Mouse (Mus musculus) megakaryocyte-erythroid progenitor cell, adult 5-6 weeks (primary cell): ENCODE measurements around the gene Pik3cg. TPM values are rescaled to one million over a fixed set of nuclear protein-coding genes. Genes with fewer than 3 reads are reported as not detected.

ENCODE experiments used
- ATAC-seq: replicated peaks from 2 replicates; pipeline ENCODE4 v1.8.0; 2016; ENCODE audit warnings: mild to moderate bottlenecking, inconsistent platforms; ENCODE audit not compliant: severe bottlenecking, poor library complexity, low FRiP score, low TSS enrichment
- total RNA-seq, 2 experiments: library from RNA; stranded (forward) in 1 of 2; stranded (reverse) in 1 of 2; fragments of 200-1000, 215-1000 nt in 1 of 2; fragments of >200 nt in 1 of 2; fragmentation: Nextera tagmentation in 1 of 2; gene quantifications; 2 replicates each; pipeline ENCODE4 v1.2.3; 2014 to 2017

The Pik3cg gene
- total RNA-seq, 2 experiments from 2014 or later = 12.0 to 14.2 TPM

DNA sequence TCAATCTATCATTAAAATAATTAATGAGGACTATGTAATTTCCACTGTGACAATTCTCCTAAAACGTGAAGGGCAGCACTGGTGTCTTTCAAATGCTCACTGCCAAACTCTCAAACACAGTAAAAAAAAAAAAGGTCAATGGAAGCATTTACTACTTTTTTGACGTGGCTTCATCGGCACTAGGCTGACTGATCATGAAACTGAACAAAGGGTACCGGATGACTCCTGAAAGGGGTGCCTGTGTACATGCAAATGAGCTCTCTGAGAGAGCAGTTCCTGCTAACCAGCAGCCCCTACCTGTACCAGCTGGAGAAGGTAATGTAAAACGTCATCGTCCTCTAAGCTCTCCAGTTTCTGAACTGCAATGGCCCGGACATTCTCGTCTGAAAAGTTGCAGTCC is 4.8 kb downstream of the Pik3cg start:
- no peak for ATAC-seq

DNA sequence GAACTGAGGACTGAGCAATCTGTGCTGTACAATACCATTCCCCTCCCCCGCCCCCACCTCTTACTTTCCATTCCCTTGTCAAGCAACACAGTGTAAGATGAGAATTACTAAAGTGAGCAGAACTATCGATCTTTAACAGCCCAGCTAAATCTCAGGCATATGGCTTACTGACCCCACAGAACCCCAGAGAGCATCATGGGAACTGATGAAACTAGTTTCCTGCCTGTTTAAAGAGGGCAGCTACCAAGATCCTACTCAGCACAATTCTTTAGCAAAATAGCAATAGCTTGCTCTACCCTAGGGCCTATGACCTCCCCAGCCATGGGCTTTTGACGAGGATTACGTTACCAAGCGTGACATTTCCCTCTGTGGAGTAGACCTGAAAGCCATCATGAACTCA is 5.9 kb downstream of the Pik3cg start:
- no peak for ATAC-seq

DNA sequence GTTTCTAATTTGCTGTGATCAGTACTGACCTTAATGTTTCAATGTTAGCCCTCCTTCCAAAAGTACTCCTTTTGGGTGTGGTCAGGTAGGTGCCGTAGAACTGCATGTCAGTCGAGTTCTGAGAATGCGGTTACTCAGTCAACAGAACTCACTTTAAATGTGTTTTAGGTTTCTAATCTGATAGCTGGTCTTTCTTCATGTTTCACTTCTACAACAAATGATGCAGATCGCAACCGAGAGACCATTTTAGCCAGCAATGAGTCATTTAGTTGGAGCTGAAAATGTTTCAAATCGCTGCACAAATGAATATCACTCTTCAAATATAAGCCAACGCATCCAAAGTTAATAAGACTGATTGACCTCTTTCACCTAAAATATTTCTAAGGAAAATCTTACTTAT is 6.5 kb downstream of the Pik3cg start:
- ATAC-seq = no peak

DNA sequence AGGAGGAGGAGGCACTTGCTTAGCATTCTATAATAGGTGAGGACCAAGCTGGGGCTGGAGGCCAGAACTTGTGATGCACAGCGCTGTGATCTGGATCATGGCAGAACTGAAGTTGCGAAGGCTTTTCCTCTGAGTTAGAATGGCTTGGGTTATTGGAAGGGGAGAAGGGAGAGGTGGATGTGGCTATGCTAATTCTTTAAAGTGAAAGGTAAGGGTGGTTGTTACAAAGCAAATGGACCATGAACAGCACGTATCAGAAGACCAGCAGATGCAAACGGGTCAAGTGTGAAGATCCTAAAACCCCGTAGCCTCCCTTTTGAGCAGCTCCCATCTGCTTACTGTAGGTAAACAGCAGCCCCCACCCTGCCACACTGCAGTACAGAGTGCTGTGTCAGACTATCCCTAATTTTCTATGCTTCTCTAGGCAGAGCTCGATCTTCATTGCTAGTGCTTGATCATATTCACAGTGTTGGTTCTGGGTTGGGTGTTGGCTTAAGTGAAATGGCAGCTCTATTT is 7.3 kb downstream of the Pik3cg start:
- no peak for ATAC-seq

DNA sequence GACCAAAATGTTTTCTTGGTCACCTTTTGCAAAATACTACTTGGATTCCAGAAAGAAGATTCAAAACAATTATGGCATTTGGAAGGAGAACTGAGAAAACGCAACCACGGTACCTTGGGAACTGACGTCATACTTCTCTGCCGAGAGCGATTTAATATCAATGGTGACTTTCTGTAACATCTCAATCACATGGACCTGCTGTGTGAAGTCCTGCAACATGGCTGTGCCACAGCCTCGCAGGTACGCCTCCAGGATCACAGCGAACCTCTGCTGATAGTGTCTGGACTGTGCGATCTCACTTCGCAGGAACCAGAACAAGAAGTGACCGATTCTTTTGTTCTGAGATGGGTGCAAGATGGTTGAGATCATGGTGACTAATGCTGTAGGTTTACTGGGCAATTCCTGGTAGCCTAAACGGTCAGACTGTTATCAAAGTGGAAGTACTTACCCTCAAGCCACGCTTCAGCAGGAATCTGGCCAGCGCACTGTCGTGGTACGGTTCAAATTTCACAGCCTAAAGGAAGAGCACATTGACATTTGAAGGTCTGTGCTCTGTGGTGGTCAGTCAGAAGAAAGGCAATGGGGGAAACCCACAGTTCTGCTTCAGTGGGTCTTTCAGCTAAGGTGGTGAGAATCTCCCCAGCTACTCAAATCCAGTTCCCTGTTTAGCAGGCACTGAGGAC is 7.9 kb downstream of the Pik3cg start:
- no peak for ATAC-seq

DNA sequence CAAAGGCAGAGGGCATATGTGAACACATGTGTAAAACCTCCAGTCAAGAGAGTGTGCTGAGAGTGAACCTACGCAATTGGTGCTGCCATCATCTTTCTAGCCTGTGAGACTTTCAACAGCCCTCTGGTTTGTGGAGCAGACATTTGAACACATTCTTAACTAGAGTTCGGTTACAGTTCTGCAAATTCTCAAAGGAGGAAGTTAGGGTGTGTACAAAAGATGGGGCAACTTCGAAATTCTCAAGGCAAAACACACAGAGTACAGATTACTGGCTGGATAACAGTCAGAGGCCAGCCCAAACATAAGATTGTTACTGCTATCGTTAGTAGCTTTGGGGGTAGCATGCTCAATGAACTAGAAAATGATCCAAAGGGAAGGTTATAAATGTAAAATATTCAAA is 9.0 kb downstream of the Pik3cg start:
- ATAC-seq = no peak

DNA sequence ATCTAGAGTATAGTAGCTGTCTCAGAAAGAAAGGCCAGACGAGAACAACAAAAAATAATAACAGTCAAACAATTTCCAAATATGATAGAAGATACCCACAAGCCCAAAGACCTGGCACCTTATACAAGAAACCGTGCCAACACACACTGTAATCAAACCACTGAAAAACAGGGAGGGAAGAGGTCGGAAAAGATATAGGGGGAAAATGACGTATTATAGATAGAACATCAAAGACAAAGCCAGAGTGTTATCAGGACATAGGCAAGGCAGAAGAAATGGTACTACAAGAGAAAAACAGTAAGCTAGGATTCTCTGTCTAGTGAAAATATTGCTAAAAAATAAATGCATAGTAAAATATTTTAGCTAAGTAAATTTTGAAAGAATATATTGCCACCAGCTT is 10.4 kb downstream of the Pik3cg start:
- ATAC-seq = peak; percentile 75

DNA sequence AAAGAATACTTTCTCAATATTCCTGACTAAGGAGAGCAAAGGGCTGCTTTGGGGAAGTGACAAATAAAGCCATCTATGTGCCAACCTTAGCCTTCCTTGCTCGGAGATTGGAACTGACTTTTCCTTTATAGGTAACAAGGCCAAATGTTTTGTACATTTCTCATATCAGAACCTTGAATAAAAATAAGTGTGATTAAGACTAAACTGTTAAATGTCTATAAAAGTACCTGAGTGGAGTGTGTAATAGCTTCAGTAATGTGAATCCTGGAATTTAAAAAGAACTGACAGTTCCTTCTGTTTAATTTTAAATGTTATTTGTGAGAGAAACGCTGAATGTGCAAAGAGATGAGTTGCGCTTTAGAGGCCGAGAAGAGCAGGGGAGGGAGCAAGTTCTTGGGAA is 13.5 kb downstream of the Pik3cg start:
- no peak for ATAC-seq

DNA sequence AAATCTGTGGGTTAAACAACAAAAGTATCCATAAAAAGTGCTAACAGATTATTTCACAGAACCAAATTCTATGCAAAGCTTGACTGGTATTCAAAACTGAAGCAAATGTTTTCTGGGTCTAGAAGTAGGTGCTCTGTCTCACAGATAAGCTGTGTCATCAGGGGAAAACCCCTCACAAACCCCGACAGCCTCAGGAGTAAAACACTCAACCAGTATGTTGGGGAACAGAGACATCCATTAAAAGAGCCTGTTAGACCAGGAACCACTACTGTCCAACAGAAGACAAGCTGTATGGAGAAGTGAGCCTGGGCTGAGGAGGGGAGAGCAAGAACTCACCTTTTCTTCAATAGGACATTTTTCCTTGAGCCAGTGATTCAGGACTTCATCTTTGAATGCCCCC is 14.1 kb downstream of the Pik3cg start:
- no peak for ATAC-seq

DNA sequence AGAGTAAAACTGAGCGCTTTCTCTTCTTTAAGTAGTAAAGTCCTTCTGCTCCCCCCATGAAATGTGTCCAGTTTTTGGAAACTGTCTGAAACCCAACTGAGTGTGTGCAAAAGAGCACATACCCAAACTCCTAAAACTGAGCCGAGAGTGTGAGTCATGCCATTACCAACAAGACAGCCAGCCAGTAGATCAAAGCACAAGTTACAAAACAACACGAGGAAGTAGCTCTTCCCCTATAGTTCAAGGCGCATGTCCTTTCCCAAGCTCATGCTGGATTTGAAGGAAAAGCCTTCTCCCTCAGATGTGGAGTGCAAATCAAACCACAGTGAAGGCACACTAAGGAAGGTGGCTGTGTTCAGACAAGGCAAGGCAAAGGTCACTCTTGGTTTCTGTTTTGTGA is 17.5 kb downstream of the Pik3cg start:
- ATAC-seq = no peak

DNA sequence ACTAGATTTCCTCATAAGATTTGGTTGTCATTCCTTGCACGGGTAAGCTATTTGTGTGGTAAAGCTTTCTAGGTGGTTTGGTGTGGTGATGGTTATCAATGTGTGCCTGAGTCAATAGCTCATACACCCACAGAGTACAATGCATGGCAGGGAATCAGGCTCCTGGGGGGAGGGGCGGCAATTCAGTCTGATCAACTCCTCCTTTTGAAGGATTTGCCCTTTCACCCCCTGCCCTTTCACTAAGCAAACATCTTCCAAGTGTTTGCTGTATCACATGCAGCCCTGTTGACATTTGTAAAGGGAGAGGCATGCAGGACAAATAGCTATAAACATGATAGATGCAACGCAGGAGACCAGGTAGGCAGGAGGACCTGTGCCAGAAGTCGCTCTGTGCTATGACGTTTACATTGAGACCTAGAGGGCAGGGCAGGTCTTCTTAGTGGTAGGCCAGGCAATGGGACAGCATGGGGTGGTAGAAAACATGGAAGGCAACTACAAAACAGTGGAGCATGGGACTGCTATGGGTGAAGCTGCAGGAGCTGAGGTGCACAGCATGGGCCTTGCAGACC is 20.7 kb downstream of the Pik3cg start:
- ATAC-seq = no peak

DNA sequence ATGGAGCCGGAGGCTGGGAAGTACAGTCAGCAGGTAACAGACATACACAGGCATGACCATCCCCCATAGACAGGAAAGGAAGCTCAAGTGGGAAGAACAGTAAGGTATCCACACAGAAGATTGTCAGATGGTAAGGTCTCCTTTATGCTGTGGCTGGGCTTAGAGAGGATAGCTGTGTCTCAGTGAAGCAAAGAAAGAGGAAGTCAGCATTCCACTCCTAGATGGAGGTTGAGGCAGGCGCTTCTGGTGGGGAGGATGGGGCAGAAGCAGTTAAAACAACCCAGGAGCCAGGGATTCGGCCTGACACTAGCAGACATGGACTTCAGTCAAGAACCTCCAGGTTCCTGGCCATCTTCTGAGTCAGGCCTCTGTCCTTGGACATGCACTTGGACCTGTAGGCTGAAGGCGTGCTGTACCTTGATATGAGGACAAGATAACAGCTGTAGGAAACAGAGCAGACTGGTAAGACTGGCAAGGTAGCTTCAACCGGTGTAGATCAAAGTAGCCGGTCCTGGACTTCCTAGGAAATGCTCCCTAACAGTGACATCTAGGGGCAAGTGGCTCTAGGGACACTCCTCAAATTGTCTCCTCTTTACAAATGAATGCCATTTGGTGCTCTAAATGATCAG is 21.7 kb downstream of the Pik3cg start:
- ATAC-seq = no peak

DNA sequence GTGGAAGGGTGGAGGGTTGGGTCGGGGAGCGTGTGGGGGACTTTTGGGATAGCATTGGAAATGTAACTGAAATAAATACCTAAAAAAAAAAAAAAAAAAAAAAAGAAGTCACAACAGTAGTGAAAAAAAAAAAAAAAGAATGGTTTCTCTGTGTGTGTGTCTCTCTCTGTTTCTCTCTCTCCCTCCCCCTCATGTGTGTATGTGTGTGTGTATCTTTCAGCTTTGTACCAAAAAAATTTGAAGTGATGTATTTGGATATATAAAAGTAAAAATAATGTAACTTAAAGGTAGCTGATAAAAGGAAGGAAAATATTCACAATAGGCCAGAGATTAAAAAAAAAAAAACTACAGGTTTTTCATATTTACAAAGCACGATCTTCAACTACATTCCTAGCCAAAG is 23.6 kb downstream of the Pik3cg start:
- no peak for ATAC-seq

DNA sequence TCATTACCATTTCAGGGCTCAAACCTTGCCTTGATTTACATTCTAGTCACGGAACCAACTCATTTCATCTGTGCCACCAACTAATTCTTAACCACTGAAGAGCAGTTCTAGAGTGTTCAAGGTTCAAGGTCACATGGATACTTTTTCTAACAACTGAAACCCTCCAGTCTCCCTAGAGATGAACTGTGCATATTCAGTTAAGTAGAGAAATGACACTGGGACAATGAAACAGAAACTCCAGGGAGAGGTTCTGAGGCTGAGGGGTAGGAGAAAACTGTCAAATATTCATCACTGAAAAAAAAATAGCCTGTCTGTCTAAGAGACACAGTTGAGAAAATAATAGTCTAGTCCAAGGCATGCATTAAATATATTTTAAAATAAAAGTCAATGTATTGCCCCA is 24.9 kb downstream of the Pik3cg start:
- no peak for ATAC-seq

DNA sequence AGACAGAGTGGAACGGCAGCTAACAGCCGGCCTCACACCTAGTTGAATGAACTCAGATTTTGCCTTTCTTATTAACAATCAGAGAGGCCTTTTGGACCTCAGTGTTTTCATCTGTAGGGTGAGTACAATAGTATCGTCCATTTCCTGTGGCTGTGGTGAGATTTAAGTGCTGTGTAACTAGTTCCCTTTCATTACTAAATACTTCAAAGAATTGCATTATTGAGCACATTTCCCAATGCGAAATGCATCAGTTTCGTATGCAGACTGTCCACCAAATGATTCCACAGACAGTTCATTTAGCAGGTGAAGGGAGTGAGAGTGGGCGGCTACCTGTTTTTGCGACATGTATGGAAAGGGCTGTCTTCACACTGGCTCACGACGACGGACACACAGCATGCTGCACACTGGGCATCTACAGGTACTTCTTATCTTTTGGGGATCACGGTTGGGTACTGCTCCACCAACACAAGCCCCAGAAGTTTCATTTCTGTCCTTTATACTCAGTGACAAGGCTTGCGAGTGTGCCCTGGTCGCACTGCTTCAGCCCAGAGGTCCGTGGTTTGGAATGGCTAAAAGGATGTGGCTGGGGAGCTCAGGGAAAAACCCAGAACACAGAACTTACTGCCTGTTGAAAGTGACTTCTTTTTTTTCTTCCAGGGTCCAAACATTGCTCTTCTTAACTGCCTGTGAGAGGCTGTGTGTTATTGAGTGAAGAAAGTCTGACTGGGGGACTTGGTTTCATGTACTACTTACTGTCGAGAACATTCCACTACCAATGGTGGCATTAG is 25.6 kb downstream of the Pik3cg start:
- no peak for ATAC-seq

DNA sequence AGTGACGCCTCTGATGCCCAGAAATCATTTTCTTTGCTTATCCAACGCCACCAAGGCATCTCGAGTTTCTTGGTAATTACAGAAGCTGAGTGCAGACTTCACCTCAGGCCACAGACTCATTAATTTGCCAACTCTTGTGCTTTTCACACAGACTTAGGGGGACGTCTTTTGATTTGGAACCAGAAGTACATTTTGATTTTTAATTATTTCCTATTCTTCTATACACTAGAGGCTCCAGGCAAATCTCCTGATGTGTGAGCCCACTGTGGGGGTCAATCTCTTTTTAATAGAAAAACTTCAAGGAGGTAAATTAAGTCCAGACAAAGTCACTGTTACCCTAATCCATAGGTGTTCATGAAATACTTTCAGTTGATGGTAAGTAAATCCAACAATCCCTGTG is 26.6 kb downstream of the Pik3cg start:
- no peak for ATAC-seq

DNA sequence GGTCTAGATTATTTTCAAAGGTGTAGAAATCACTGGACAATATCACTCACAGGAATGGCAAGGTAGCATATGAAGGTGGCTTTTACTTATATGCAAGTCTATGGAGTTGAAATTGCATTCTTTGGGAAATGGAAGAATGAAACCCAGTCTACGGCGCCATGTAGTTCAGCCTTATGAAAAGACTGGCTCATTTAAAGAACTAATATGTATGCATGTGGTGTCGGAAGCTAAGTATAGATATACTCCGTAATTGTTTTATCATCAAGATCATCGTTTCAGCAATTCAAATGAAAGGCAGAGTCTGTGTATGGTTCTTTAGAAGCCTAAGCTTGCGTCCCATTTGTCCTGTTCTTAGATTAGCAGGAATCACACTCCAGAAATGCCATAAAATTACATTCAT is 34.0 kb downstream of the Pik3cg start:
- ATAC-seq = no peak

DNA sequence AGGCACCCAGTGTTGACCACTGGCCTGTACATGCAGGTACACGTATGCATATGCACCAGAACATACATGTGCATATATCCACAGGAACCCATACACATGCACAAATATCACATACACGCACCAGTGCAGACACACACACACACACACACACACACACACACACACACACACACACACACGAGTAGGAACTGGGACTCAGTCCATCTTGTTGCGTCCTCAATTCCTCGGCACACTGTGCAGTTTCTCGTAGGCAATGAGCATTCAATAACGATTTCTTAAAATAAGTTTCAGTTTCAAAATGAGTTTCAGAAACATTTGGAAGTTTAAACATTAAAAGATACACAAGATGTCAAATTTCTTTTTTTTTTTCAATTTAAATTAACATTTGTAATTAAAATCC is 35.6 kb downstream of the Pik3cg start:
- no peak for ATAC-seq

DNA sequence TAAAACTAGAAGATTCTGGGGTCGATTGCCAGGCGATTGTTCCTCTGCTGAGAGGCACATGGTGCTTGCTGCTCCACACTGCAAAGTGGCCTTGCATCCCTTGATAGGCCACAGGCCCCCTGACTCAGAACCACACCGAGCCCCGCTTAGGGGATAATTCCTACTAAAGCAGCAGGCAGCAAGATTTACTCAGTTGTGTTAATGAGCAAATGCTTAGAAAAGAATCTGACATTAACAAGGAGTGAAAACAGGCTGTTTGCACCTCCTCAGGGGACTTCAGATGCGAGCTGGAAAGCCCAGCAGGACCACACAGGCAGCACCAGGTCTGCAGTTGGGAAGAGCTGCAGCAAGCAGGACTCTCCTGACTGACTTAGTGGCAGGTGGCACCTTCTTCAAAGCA is 39.3 kb downstream of the Pik3cg start:
- no peak for ATAC-seq

DNA sequence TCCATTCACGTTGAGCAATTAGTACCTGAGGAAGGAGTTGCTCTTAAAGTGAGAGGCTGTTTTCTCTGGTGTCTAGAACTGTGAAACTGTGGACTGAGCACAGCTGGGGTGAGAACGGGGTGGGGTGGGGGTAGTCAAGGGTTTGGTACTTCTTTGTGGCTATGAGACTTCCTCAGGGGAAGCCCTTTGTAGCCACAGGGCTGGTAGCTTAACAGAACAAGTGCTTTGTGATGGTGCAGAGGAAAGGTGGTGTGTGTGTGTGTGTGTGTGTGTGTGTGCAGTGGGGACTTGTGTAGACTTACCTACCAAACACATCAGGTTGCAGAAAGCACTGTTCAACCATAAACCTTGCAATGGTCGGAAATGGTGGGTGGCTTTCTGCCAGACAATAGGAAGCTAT is 39.7 kb downstream of the Pik3cg start:
- ATAC-seq = no peak
